Mouse (Mus musculus): Measurements from ENCODE around the gene Nenf. TPM values are rescaled to one million over a fixed set of nuclear protein-coding genes. Genes with fewer than 3 reads are reported as not detected.

Nenf gene
- polyA plus RNA-seq, 1 experiment from 2014 or later, result 73.0 TPM

DNA sequence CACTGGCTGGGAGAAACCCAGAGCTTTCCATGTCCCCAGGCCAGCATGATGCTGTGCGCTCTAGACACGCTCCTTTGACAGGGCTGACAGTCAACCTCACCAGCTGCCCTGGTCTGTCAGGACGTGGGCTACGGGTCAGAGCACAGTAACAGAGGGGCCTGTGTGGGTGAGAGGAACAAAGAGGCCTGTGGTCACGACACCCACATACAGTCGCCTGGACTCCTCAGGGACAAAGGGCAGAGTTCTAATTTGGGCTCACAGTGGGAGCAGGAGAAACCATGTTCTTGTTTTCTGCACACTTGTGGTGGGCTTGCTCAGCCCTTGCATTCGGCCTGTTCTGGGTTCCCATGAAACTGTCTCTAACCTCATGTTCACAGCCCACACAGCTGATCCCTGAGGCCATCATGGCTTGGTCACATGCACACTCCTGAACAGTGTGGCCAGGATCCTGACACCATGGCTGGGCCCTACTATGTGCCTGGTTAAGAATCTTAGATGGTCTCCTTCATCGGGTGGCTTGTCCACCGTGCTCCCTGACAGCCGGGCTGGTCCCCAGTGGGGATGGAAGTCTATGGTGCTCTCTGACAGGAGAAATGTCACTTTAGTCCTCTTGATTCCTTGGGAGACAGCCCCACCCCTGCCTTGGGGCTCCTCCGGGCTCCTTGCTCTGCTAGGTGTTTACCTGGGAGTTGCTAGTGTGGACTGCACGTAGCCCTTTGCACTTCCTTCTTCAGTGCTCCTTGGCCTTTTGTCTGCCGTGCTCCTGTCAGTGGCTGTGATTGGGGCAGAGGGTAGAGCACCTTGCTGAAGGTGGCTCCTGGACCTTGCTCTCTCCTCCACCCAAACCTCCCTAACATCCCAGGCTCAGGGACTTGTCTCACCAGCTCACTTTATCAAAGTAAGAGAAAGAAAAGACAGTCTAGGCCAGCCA lies 34.6 kb downstream of the Nenf start:
- Histone ChIP-seq H3K9ac (replicated peaks) (no peak overlapping the region), H3K4me3 (replicated peaks) (no peak overlapping the region), H3K4me1 (replicated peaks) (no peaks in the 10 kb centered on the region), H3K9me3 (0 out of 2 replicates have a peak, but pooled peaks cover 2% of the 10 kb centered on the region), H3K27ac (no peak overlapping the region), H3K27me3 (no peaks in the 10 kb centered on the region), H3K4me2 (no peak overlapping the region), H3K36me3 (no peaks in the 10 kb centered on the region)
- 88% methylated on average over 13 of the region's 13 CpGs for WGBS
- no peak; the same call in 1 of the 2 replicates for ATAC-seq (ENCODE audit: insufficient number of reproducible peaks, insufficient read depth, low FRiP score, low TSS enrichment, low read depth)

DNA sequence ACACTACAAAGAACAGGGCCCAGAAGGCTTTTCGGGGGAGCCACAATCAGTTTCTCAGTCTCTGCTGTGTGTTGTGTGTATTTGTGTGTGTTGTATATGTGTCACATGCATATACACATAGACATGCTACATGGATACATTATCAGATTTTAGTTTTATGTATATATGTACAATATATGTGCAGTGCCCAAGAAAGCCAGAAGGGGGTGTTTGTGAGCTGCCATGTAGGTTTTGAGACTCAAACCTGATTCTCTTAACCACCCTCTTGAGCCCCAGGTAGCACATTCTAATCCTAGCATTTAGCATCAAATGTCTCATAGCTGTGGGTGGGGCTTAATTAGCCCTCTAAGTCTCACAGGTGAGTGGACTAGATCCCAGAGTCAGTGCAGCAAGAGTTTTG lies 35.7 kb downstream of the Nenf start:
- H3K9me3 ChIP-seq, result 0 out of 2 replicates have a peak, but pooled peaks cover 2% of the 10 kb centered on the region
- no peaks in the 10 kb centered on the region for H3K4me1 ChIP-seq (replicated peaks)
- no peak overlapping the region for H3K27ac ChIP-seq
- H3K4me2 ChIP-seq, result no peak overlapping the region
- no peak overlapping the region for H3K9ac ChIP-seq (replicated peaks)
- no peaks in the 10 kb centered on the region for H3K27me3 ChIP-seq
- no peak for ATAC-seq (ENCODE audit: insufficient number of reproducible peaks, insufficient read depth, low FRiP score, low TSS enrichment, low read depth)
- no peak overlapping the region for H3K4me3 ChIP-seq (replicated peaks)
- WGBS, result 90% methylated on average over 1 of the region's 1 CpGs
- H3K36me3 ChIP-seq, result no peaks in the 10 kb centered on the region

DNA sequence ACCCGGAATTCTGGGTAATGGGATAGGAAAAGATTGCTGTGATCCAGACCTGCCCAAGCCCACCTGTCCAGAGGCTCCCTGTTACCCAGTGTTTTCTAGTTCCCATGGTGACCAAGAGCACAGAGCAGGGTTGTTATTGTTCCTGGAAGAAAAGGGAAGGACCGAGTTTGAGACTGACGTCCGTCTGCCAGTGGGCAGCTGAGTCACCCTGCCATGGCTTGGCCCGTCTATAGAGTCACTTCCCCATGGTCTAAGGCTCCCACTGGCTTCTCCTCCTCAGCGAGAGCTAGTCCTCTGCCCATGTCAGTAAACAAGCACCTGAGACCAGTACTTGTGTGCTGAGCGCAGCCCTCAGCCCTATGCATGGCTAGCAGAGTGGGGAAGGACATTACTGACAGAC lies 36.8 kb downstream of the Nenf start:
- 73% methylated on average over 7 of the region's 7 CpGs for WGBS
- no peaks in the 10 kb centered on the region for H3K27me3 ChIP-seq
- H3K4me2 ChIP-seq, result no peak overlapping the region
- no peak overlapping the region for H3K27ac ChIP-seq
- H3K4me1 ChIP-seq (replicated peaks), result no peaks in the 10 kb centered on the region
- H3K4me3 ChIP-seq (replicated peaks), result no peak overlapping the region
- H3K36me3 ChIP-seq, result no peaks in the 10 kb centered on the region
- H3K9me3 ChIP-seq, result 0 out of 2 replicates have a peak, but pooled peaks cover 2% of the 10 kb centered on the region
- ATAC-seq (ENCODE audit: insufficient number of reproducible peaks, insufficient read depth, low FRiP score, low TSS enrichment, low read depth), result no peak
- H3K9ac ChIP-seq (replicated peaks), result no peak overlapping the region

DNA sequence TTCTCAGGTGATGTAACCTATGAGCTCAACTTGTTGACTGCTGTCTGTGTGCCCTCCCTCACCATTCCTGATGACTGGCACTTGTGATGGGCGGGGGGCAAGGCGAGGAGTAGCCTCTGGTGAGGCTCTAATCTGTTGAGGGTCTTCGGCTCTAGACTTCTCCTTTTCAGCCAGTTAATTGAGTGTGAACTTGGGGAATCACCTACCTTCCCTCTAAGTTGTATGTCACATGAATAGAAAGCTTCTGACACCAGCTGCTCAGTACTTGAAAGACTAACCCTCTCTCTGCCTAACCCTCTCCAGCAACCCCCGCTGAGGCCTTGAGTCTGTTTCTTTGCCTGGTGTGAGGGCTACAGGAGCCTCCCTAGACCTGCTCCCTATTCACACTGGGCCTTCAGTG lies 39.7 kb downstream of the Nenf start:
- Histone ChIP-seq H3K4me1 (replicated peaks) (no peaks in the 10 kb centered on the region), H3K9me3 (no peaks in the 10 kb centered on the region), H3K36me3 (no peaks in the 10 kb centered on the region), H3K27me3 (no peaks in the 10 kb centered on the region), H3K4me2 (no peak overlapping the region), H3K27ac (no peak overlapping the region), H3K9ac (replicated peaks) (no peak overlapping the region), H3K4me3 (replicated peaks) (no peak overlapping the region)
- WGBS, result 86% methylated on average over 4 of the region's 4 CpGs
- no peak for ATAC-seq (ENCODE audit: insufficient number of reproducible peaks, insufficient read depth, low FRiP score, low TSS enrichment, low read depth)

- no peak overlapping the region for H3K9ac ChIP-seq (replicated peaks)
- H3K4me2 ChIP-seq, result no peak overlapping the region
- H3K27ac ChIP-seq, result no peak overlapping the region
- H3K27me3 ChIP-seq, result no peaks in the 10 kb centered on the region
- no peak overlapping the region for H3K4me3 ChIP-seq (replicated peaks)
- no peaks in the 10 kb centered on the region for H3K4me1 ChIP-seq (replicated peaks)
- H3K9me3 ChIP-seq, result no peaks in the 10 kb centered on the region
- no peak for ATAC-seq (ENCODE audit: insufficient number of reproducible peaks, insufficient read depth, low FRiP score, low TSS enrichment, low read depth)
- H3K36me3 ChIP-seq, result no peaks in the 10 kb centered on the region
- 85% methylated on average over 14 of the region's 14 CpGs for WGBS
Observed at GRCm38 (mm10) chr1:191277549-191278059, 40.4 kb downstream of the Nenf start.

DNA sequence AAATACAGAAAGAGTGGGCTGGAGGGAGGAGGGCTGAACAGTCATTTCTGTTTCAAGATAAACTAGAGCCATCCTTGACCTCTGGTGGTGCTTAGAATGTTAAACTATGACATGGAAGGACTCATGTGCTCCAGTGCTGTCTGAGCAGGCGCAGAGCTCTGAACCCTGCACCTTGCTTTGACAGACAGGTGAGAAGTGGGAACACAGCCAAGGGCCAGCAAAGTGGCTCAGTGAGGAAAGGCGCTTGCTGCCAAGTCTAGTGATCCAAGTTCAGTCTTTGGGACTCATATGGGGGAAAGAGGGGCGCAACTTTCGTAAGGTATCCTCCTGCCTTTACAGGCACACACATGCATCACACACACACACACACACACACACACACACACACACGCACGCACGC lies 41.8 kb downstream of the Nenf start:
- ATAC-seq (ENCODE audit: insufficient number of reproducible peaks, insufficient read depth, low FRiP score, low TSS enrichment, low read depth), result no peak

DNA sequence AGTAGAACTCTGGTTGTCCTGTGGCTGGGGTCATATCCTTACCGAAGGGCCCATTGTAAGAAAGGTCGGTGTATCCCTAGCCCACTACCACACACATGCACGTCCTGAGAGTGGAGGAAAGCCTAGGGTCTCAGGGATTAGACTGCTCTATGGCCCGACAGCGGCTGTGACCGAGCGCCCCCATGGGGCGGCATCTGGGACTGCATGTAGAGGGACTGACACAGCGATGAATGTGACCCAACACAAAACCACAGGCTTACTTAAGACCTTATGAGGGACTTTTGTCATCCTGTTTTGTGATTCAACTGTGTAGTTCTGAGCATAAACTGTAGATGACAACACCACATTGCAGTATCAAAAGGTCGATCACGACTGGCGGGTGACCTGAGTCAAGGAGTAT lies 42.5 kb downstream of the Nenf start:
- H3K9me3 ChIP-seq, result no peaks in the 10 kb centered on the region

More for the DNA sequence above, 41.8 kb downstream of the Nenf start:
- no peak overlapping the region for H3K9ac ChIP-seq (replicated peaks)
- H3K27me3 ChIP-seq, result no peaks in the 10 kb centered on the region
- no peaks in the 10 kb centered on the region for H3K4me1 ChIP-seq (replicated peaks)
- no peak overlapping the region for H3K27ac ChIP-seq
- WGBS, result 90% methylated on average over 5 of the region's 7 CpGs
- no peaks in the 10 kb centered on the region for H3K9me3 ChIP-seq
- H3K36me3 ChIP-seq, result no peaks in the 10 kb centered on the region
- no peak overlapping the region for H3K4me3 ChIP-seq (replicated peaks)
- no peak overlapping the region for H3K4me2 ChIP-seq

DNA sequence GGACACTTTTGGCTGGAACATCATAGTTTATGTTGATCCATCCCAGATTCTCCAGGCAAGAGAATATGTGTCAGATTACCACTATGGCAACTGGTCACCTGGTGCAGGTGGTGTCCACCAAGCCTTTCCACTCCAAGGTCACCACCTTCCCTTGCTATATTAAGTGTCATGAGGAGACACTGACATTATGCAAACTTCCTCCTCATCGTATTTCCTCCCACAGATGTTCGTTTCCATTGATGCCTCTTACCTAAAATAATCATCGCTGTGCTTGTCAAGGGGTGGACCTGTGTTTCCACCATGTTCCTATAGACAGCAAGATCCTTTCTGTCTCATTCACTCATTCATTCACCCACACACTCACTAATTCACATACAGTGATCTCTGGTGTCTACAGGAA lies 45.3 kb downstream of the Nenf start:
- Histone ChIP-seq H3K9ac (replicated peaks) (no peak overlapping the region), H3K9me3 (no peaks in the 10 kb centered on the region), H3K27me3 (no peaks in the 10 kb centered on the region), H3K4me3 (replicated peaks) (no peak overlapping the region), H3K4me2 (no peak overlapping the region), H3K36me3 (no peaks in the 10 kb centered on the region), H3K4me1 (replicated peaks) (peaks cover 21% of the 10 kb centered on the region), H3K27ac (no peak overlapping the region)
- WGBS, result 90% methylated on average over 3 of the region's 3 CpGs
- no peak for ATAC-seq (ENCODE audit: insufficient number of reproducible peaks, insufficient read depth, low FRiP score, low TSS enrichment, low read depth)

More for the DNA sequence above, 42.5 kb downstream of the Nenf start:
- Histone ChIP-seq H3K27ac (no peak overlapping the region), H3K4me3 (replicated peaks) (no peak overlapping the region), H3K27me3 (no peaks in the 10 kb centered on the region), H3K4me2 (no peak overlapping the region), H3K4me1 (replicated peaks) (no peaks in the 10 kb centered on the region), H3K36me3 (no peaks in the 10 kb centered on the region), H3K9ac (replicated peaks) (no peak overlapping the region)
- WGBS, result 9% methylated on average over 12 of the region's 12 CpGs
- ATAC-seq (ENCODE audit: insufficient number of reproducible peaks, insufficient read depth, low FRiP score, low TSS enrichment, low read depth), result peak; percentile 62; the same call in 1 of the 2 replicates

- Histone ChIP-seq H3K27me3 (no peaks in the 10 kb centered on the region), H3K4me3 (replicated peaks) (no peak overlapping the region), H3K4me2 (no peak overlapping the region), H3K9me3 (no peaks in the 10 kb centered on the region), H3K4me1 (replicated peaks) (peaks cover 23% of the 10 kb centered on the region), H3K9ac (replicated peaks) (no peak overlapping the region), H3K36me3 (no peaks in the 10 kb centered on the region), H3K27ac (no peak overlapping the region)
- no peak for ATAC-seq (ENCODE audit: insufficient number of reproducible peaks, insufficient read depth, low FRiP score, low TSS enrichment, low read depth)
- 51% methylated on average over 8 of the region's 8 CpGs for WGBS
Observed at GRCm38 (mm10) chr1:191269648-191269952, 48.4 kb downstream of the Nenf start.

- Histone ChIP-seq H3K4me2 (no peak overlapping the region), H3K36me3 (no peaks in the 10 kb centered on the region), H3K27ac (0 out of 2 replicates have a peak overlapping the region, but pooled peaks have one; percentile 23), H3K27me3 (no peaks in the 10 kb centered on the region), H3K9ac (replicated peaks) (no peak overlapping the region), H3K9me3 (no peaks in the 10 kb centered on the region), H3K4me1 (replicated peaks) (peaks cover 23% of the 10 kb centered on the region), H3K4me3 (replicated peaks) (no peak overlapping the region)
- no peak for ATAC-seq (ENCODE audit: insufficient number of reproducible peaks, insufficient read depth, low FRiP score, low TSS enrichment, low read depth)
- 70% methylated on average over 5 of the region's 5 CpGs for WGBS
Observed at GRCm38 (mm10) chr1:191268797-191269647, 49.0 kb downstream of the Nenf start.

DNA sequence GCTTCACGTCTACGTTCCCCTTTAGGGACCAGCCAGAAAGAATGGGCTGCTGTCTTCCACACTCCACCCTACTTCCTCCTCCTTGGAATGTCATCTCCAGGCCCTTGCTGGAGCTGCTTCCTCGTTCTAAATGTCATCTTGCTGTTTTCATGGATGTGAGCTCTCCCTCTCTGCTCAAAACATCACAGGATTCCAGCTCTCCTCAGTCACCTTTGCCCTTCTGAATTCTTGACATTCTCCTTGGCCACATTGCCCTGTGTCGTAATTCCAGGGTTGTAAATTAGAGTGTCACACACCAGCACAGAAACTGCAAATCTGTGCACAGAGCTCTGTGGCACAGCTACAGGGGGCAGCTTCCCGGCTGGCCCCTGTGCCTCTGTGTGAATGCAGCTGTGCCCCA lies 50.1 kb downstream of the Nenf start:
- Histone ChIP-seq H3K4me1 (replicated peaks) (peaks cover 23% of the 10 kb centered on the region), H3K4me3 (replicated peaks) (no peak overlapping the region), H3K9ac (replicated peaks) (no peak overlapping the region), H3K9me3 (no peaks in the 10 kb centered on the region), H3K27ac (peak overlapping the region; percentile 45; the same call in 1 of the 2 replicates), H3K36me3 (no peaks in the 10 kb centered on the region), H3K27me3 (no peaks in the 10 kb centered on the region), H3K4me2 (no peak overlapping the region)
- WGBS, result 11% methylated on average over 5 of the region's 5 CpGs
- no peak for ATAC-seq (ENCODE audit: insufficient number of reproducible peaks, insufficient read depth, low FRiP score, low TSS enrichment, low read depth)
